Mouse (Mus musculus) thymus, adult 2 months (tissue): ENCODE data around the gene Srarp.

ENCODE experiments used
- CTCF ChIP-seq: fragments of 200-500 bp; IDR thresholded peaks from 2 replicates; pipeline ENCODE4 v1.5.1; 2012; ENCODE audit warnings: mild to moderate bottlenecking, control low read depth, low read length, moderate library complexity, borderline replicate concordance; ENCODE audit not compliant: control insufficient read depth, poor library complexity, insufficient read depth; ENCODE audit errors: extremely low read depth
- POLR2A ChIP-seq: fragments of 200-500 bp; IDR thresholded peaks from 2 replicates; pipeline ENCODE4 v1.6.1; 2012; ENCODE audit warnings: mild to moderate bottlenecking, low read length, control low read depth, moderate library complexity; ENCODE audit not compliant: control insufficient read depth, poor library complexity, insufficient read depth; ENCODE audit errors: extremely low read depth

DNA sequence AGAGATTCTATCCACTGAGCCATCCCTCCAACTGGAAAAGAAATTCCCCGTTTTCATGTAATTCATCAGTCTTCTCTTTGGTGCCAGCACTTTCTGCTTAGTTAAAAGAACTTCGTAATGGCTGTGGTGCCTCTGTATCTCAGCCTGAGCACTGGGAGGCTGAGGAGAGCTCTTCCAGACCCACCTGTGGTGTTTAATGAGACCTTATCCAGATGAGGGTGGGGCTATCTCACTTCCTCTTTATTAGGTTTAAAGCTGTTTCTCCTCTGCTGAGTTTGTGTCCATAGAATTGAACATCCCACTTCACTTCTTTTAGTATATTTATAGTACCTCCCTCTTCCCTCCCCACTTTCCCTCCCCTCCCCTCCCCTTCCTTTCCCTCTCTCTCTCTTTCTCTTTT lies 15.3 kb upstream of the Srarp start:
- no peak for TF ChIP-seq POLR2A
- no peak for TF ChIP-seq CTCF
